Mouse (Mus musculus) gastrocnemius, adult 2 months (tissue): ENCODE measurements around the gene Pla2g2c. TPM values are rescaled to one million over a fixed set of nuclear protein-coding genes. Genes with fewer than 3 reads are reported as not detected.

ENCODE experiments used
- DNase-seq: peaks from one replicate; pipeline ENCODE4 v3.0.0; 2022
- H3K27ac ChIP-seq: fragments of 200-600 bp; 2 replicates; pipeline ENCODE4 v1.8.1; 2022; ENCODE audit warnings: mild to moderate bottlenecking
- H3K4me3 ChIP-seq: fragments of 200-600 bp; 2 replicates; pipeline ENCODE4 v1.8.1; 2022; ENCODE audit warnings: mild to moderate bottlenecking, moderate library complexity
- CTCF ChIP-seq: fragments of 200-600 bp; IDR thresholded peaks from 2 replicates; pipeline ENCODE4 v1.8.1; 2022; ENCODE audit warnings: antibody characterized with exemption, mild to moderate bottlenecking, moderate library complexity
- intact Hi-C: fragments of 180-260 bp; cut with DNase I; formaldehyde crosslinking; loops from one replicate; pipeline ENCODE4 v1.15.1; 2025
- total RNA-seq, 2 experiments: library from RNA; stranded (reverse); gene quantifications; 2 replicates each; pipeline ENCODE4 v1.2.3; 2021

Gene Pla2g2c
- total RNA-seq, 2 experiments from 2014 or later: not detected

GRCm38 (mm10) chr4:138700184-138700982 is 24.2 kb upstream of the Pla2g2c start:
- Histone ChIP-seq H3K27ac (no peak overlapping the region), H3K4me3 (no peak overlapping the region)
- peak; percentile 56 for DNase-seq
- peak; percentile 78 for TF ChIP-seq CTCF
- intact Hi-C loops: no loop called here

GRCm38 (mm10) chr4:138701111-138701510 is 23.5 kb upstream of the Pla2g2c start:
- TF ChIP-seq CTCF: no peak
- Histone ChIP-seq H3K4me3 (no peak overlapping the region), H3K27ac (no peak overlapping the region)
- intact Hi-C loops: no loop called here
- DNase-seq: no peak

- DNase-seq: peak; percentile 27
- Histone ChIP-seq H3K27ac (no peak overlapping the region), H3K4me3 (no peak overlapping the region)
- intact Hi-C loops: no loop called here
- TF ChIP-seq CTCF: no peak
Observed at GRCm38 (mm10) chr4:138702031-138702430, 22.6 kb upstream of the Pla2g2c start.

GRCm38 (mm10) chr4:138702528-138702927 is 22.1 kb upstream of the Pla2g2c start:
- no peak overlapping the region for H3K4me3 ChIP-seq
- H3K27ac ChIP-seq: peak overlapping the region; percentile 16; the same call in 1 of the 2 replicates
- no peak for DNase-seq
- TF ChIP-seq CTCF: no peak
- intact Hi-C loops: no loop called here

GRCm38 (mm10) chr4:138703591-138703990 is 21.0 kb upstream of the Pla2g2c start:
- no peak for DNase-seq
- Histone ChIP-seq H3K4me3 (no peak overlapping the region), H3K27ac (no peak overlapping the region)
- intact Hi-C loops: no loop called here
- TF ChIP-seq CTCF: no peak

- intact Hi-C loops: no loop called here
- no peak for TF ChIP-seq CTCF
Observed at GRCm38 (mm10) chr4:138704169-138704568, 20.4 kb upstream of the Pla2g2c start.

GRCm38 (mm10) chr4:138706620-138707019 is 18.0 kb upstream of the Pla2g2c start:
- Histone ChIP-seq H3K27ac (no peak overlapping the region), H3K4me3 (no peak overlapping the region)
- intact Hi-C loops: no loop called here
- no peak for DNase-seq
- no peak for TF ChIP-seq CTCF

More at GRCm38 (mm10) chr4:138704169-138704568, 20.4 kb upstream of the Pla2g2c start:
- H3K4me3 ChIP-seq: no peak overlapping the region
- no peak for DNase-seq
- no peak overlapping the region for H3K27ac ChIP-seq

GRCm38 (mm10) chr4:138708636-138709035 is 16.0 kb upstream of the Pla2g2c start:
- peak; percentile 65 for DNase-seq
- H3K4me3 ChIP-seq: no peak overlapping the region
- no peak overlapping the region for H3K27ac ChIP-seq
- peak; percentile 75 for TF ChIP-seq CTCF
- intact Hi-C loops: loop anchor here (1.0 kb wide), 1 partner anchor 143 kb away; no protein-coding TSS in a partner anchor

GRCm38 (mm10) chr4:138709246-138709645 is 15.3 kb upstream of the Pla2g2c start:
- no peak for DNase-seq
- H3K27ac ChIP-seq: no peak overlapping the region
- intact Hi-C loops: no loop called here
- H3K4me3 ChIP-seq: no peak overlapping the region
- no peak for TF ChIP-seq CTCF

- no peak overlapping the region for H3K27ac ChIP-seq
- H3K4me3 ChIP-seq: no peak overlapping the region
- TF ChIP-seq CTCF: no peak
- DNase-seq: no peak
- intact Hi-C loops: no loop called here
Observed at GRCm38 (mm10) chr4:138709944-138710343, 14.6 kb upstream of the Pla2g2c start.

GRCm38 (mm10) chr4:138710633-138711032 is 14.0 kb upstream of the Pla2g2c start:
- Histone ChIP-seq H3K4me3 (no peak overlapping the region), H3K27ac (no peak overlapping the region)
- no peak for TF ChIP-seq CTCF
- no peak for DNase-seq
- intact Hi-C loops: no loop called here

GRCm38 (mm10) chr4:138711051-138711820 is 13.4 kb upstream of the Pla2g2c start:
- no peak overlapping the region for H3K27ac ChIP-seq
- intact Hi-C loops: no loop called here
- no peak for DNase-seq
- H3K4me3 ChIP-seq: no peak overlapping the region
- no peak for TF ChIP-seq CTCF

GRCm38 (mm10) chr4:138712096-138712495 is 12.5 kb upstream of the Pla2g2c start:
- Histone ChIP-seq H3K4me3 (no peak overlapping the region), H3K27ac (no peak overlapping the region)
- no peak for DNase-seq
- intact Hi-C loops: no loop called here
- TF ChIP-seq CTCF: no peak
